Mouse (Mus musculus) ES-Bruce4 (cell line): ENCODE measurements around the gene Gfod1.

Experiments
- CTCF ChIP-seq: IDR thresholded peaks from one replicate; pipeline ENCODE4 v1.8.1; 2011; ENCODE audit warnings: low read depth, low read length
- EP300 ChIP-seq: IDR thresholded peaks from 2 replicates; pipeline ENCODE4 v1.6.1; 2011; ENCODE audit warnings: low read depth, low read length; ENCODE audit not compliant: insufficient read depth
- POLR2A ChIP-seq: IDR thresholded peaks from one replicate; pipeline ENCODE4 v1.8.1; 2011; ENCODE audit warnings: low read length; ENCODE audit not compliant: insufficient read depth

DNA sequence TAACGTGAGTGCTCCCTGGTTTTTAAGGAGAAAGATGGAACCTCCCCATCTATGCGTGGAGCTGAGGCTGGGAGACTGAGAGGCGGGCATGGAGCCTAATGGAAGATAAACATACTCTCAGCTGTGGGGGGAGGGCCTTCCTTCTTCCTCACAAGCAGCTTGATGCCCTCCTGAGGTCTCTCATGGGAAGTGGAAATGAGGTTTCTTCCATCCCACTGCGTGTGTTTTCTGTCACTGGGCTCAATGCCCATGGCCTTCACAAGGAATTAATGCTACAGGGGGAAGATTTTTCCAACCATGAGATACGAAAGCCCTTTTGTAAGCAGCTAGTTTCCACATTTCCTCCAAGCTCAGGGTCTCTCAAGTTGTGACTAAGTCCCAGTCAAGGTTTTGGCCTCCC lies 100.3 kb downstream of the Gfod1 start:
- TF ChIP-seq EP300 (no peak), CTCF (no peak), POLR2A (no peak)
